Mouse (Mus musculus) kidney, adult 9 months (tissue): ENCODE measurements at regions not wholly inside any gene's neighbourhood (a gene's known extent, or its start where the extent isn't known, plus 50 kb on each side); places are given as distances from the start of the nearest gene placed in this dataset.

Source experiments
- DNase-seq: peaks from one replicate; pipeline ENCODE4 v3.0.0; 2022

DNA sequence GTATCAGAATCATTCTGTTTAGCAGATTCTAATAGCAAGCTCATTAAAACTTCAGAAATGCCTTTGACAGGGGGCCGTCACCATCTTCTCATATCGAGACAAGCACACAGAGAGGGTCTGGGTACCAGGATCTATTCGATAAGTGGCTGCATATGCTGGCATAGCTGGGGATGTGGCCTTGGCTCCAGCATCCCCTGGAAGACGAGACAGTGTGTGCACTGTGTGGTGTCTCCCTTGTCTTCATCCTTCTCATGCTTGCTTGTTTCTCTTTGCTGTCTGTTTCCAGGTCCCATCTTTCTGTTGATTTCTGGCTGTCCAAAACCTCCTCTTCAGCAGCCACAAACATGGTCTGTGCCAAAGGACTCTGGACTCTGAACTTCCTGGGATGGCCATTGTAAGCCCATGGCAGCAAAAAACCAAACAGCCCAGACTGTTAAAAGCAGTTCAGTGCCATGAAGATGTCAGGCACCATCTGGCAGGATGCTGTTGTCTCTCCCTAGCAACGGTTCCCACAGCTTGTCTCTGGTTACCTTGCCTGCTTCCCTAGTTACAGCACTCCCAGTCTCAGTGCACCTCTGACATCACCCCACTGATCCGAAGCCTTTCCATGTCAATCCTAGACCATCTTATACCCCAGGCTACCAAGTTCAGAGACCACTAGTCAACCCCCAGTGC lies 56.5 kb downstream of the Kctd12 start:
- peak; percentile 26 for DNase-seq

DNA sequence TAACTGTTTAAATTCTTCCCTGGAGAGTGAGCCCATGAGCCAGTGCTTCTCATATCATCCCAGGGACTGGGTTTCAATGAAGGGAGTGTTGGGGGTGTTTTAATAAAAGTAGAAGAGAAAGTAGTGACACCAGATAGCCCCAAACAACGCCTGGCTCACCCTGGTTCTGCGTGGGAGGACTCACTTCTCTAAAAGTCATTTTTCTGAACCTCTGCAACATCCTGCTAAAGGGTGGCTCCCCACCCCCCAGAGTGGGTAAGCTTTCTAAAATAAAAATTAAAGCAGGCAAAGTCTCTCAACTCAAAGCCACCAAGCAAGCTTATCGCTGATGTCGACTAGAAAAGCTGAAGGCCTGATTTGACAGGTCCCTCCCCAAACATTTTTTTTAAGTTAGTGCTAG lies 57.8 kb downstream of the Kctd12 start:
- DNase-seq = no peak

DNA sequence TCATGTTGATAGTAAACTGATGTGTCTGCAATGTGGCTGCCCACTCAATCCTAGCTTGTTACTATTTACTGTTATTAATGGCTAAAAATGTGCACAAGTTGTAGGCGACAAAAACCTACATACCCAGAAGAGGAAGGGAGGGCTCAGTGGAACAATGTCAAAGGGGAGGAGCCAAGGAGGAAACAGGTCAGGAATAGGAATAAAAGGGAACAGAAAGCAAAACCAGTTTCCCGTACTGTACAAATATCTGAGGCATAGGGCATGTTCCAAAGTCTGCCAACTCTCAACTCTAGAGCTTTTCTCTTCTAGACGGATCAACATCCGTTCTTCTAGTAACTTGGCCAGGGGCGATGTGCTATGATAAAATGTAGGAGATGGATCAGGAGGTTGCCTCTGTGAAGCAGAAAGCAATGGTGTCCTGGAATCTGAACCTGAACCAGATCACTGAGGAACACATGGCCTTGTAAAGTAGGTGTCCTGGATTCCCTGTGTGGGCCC lies 59.9 kb downstream of the Kctd12 start:
- peak; percentile 27 for DNase-seq

DNA sequence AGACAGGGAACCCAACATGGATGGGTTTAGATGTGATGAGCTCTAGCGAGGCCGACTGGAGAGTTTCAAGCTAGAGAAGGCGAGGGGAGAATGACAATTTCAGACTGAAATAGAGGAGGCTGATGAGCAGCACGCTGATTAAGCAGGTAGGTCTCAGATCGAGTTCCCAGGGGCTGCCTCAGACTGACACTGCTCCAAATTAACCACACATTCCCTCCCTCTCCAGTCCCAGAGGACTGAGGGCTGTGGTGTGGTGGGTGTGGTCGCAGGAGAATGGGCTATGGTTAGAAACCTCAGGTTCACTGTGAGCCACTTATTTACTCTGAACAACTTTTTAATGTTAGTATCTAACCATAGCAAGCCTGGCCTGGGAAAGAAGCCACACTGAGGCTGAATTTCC lies 62.0 kb downstream of the Kctd12 start:
- no peak for DNase-seq

DNA sequence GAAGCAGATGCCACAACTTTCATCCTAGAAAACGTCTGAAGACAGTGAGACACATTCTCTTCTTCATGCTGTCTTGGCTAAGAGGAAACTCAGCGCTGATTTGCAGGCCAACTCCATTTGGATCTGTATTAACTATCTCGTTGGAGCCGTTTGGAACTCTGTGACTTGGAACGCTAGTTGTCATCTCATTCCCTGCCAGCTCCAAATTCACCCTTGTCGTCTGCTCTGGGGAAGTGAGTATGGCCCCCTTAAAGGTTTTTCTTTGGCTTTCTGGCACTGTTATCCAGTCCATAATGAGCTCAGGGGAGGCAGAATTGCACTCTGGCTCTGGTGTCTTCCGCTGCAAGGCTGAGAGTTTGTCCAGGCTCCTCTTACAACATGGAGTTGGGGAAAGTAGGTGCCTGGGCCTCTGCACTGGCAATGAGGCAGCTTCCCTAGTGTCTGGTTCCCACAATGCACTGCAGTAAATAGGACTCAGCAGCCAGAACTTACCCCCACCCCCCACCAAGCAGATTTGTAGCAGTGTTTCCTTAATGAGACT lies 63.1 kb downstream of the Kctd12 start:
- DNase-seq = no peak

DNA sequence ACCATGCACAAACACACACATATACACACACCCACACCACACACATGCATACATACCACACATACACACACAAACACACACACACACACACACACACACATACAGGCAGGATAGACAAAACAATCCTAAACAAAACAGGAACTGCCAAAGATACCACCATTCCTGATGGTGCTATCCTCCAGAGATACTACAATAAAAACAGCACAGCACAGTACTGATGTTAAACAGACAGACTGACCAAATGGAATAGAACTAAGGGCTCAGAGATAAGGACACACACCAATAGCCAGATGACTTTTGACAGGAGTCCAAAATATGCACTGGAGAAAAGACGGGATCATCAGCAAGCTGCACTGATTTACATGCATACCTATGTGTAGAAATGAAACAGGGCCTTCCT lies 64.5 kb downstream of the Kctd12 start:
- DNase-seq = no peak

DNA sequence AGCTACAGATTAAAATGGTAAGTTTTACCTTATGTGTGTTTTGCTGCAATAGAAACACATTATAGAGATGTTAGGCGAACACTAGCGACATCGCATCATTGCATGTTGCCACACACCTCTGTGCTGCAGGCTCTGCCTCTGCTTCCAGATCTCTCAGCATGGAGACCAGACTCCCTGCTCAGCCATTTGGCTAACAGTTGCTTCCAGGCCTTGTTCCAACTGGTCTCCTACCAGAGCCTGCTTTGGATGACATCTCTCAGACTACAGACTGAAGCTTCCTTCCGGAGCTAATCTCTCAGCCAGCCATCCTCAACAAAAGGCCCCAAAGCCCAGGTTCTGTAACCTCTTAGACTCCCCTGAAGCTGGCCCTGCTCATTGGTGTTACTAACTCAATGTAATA lies 66.5 kb downstream of the Kctd12 start:
- DNase-seq = no peak

DNA sequence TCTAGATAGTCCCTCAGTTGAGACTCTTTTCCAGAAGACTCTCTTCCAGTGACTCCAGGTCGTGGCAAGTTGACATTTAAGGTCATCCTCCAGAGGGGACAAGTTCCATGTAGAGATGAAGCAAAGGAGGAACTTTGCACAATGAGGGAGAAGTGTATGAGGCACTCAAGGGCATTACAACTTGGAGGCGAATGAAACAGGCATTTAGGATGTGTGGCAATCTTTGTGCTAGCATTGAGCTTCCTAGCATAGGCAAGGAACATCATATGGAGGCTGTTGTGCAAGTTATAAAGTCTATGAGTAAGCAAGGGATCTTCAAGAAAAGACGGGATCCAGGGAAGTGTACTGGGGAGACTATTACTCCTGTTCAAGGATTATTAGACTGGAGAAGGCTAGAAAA lies 70.9 kb downstream of the Kctd12 start:
- no peak for DNase-seq

DNA sequence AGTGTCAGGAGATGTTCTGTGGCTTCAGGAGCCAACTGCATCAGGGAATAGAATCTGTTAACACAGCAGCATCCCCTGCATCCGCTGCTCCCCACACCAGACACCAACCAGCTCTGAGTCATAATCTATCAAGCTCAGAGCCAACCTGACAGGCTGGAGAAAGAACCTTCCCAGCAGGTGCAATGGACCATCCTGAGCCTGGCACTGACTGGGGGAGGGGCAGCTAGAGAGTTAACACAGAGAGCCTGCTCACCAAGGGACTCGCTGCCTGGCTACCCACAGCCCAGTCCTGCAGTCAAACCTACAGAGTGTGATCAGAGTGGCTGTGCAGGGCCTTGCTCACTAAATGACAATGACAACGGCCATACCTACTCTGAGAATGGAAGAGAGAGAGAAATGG lies 73.4 kb downstream of the Kctd12 start:
- no peak for DNase-seq

DNA sequence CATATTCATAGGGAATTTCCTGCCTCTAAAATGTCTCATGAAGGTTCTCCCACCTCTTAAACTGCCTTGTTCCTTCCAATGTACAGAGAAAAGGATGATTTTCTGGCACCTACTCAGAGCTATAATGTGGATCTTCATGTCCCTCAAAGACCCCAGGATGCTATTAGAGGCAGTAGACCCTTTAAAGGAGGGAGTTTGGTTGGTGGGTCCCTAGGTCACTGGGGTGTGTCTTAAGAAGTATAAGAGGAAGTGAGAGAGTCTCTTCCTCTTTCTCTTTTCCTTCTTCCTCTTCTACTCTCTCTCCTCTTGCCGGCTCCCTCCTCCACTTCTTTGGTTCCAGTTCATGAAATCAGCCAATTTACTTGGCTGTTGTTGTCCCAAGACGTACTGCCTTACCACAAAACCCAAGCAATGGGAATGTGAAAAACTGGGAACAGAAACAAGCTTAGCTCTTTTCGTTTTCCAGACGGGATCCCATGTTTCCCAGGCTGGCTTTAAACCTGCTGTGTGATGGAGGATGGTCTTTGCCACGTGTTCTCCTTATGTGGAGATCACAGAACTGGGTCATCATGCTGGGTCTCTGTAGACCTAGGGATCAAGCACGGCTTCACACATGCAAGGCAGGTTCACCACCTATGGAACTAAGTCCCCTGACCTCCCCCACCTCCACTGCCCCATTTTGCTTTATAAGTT lies 74.9 kb downstream of the Kctd12 start:
- DNase-seq = no peak

DNA sequence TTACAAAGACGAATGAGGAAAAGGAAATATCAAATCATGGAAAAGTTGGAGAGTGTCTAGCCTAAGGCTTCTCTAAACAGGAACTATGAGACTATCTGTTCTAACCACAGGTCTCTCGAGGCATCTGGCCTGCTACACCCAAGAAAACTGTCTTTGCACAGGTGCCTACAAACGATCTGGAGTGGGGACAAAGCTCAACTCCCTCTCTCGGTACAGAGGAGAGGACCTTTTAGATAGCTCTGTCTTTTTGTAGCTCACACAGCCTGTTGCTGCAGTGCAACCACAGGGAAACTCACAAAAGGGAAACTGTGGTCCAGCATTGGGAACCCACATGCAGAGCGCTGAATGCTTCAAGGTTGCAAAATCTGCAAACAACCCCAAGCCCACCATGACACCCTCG lies 75.6 kb downstream of the Kctd12 start:
- no peak for DNase-seq

DNA sequence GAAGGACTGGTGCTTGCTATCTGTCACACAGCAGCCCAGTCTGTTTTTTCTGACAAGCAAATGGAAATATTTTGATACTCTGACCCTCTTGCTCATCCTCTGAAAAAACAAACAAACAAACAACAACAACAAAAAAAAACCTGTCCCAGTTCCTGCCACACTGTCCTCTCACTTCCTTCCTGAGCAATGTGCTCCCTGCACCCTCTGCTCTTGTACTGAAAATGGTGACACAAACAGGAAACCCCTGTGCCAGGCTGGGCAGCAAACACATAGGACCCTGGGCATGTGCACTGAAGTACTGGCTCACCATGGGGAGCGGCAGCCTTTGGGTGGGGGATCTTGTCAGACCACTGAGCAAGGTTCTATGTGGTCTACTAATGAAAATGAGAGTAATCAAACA lies 76.2 kb downstream of the Kctd12 start:
- DNase-seq = peak; percentile 27

DNA sequence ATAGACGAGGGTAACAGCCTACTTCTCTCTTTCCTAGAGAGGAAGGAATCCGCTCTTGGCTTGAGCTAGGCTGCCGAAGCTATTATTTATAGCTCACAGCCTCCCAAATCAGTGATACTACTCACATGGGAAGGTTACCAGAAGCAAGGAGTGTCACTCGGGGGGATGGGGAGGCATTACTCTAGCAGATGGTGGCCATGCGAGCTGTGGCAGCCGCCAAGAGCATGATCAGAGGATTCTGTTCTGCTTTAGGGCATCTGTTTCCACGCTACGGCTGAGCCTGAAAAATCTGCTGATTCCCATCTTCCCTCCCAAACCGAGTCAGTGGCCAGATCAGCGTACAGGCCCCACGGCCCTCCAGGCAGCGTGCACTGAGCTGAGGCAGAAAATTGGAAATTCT lies 79.5 kb downstream of the Kctd12 start:
- DNase-seq = no peak

DNA sequence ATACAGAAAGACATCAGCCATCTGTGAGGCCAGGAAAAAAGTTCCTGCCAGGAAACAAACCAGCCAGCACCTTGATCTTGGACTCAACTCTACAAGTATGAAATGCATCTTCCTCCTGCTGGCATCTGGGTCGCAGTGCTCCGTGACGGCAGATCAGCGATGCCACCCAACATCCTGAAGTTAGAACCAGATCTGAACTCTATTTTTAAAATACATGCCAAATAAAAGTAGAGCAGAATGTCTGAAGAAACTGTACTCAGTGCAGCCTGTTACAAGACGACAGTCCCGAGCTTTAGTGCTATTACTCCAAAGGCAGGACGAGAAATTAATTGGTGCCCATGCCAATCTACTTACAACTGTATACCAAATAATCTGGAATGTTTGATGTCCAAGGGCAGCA lies 80.2 kb downstream of the Kctd12 start:
- DNase-seq = no peak

DNA sequence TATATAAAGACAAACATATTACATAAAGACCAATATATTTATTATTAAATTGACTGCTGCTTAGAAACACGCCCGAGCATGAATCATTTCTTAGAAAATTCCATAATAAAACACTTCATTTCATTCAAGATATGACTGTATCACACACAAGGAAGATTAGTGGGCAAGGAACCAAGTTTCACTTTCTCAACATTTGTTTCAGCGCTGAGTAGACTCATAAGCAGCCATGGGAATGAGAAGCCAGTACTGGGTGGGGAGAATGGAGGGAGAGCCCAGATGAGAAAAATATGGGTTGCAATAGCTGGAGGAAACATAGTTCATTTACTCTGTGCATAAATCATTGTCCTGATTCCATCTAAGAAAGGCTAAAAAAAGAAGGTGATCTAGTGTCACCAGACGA lies 84.0 kb downstream of the Kctd12 start:
- DNase-seq = peak; percentile 44

DNA sequence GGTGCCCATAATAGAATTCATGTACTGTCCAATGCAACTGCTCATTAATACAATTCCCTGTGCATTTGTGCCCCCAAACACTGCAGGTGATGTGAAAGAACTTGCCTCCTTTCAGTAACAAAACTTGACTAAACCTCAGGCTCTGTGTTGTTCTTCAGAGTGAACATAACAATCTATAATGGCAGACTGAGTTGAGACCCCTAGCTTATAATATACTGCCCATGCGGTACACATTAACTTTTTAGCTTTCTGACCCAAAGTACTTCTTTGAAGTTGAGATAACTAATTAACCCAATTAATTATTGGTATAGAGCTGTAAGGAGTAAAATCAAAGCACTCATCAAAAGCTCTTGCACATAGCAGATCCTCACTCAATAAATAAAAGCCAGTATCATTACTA lies 85.4 kb downstream of the Kctd12 start:
- DNase-seq = no peak

DNA sequence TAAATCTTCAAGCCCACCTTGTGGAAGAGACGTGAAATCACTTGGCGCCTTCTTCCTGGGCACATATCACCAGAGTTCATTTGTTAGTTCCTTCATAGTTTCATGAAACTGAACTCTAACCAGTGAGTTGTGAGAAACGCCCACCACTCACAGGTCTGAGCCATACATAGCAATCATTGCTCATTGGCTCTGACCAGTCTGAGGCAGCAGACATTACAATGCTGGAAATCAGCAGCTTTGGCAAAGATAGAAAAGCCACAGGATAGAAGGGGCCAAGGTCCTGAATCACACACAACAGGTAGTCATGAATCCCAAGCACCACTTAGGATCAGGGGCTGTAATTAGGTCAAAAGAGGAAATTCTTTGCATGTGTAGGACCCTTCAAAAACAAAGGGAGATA lies 85.9 kb downstream of the Kctd12 start:
- no peak for DNase-seq

DNA sequence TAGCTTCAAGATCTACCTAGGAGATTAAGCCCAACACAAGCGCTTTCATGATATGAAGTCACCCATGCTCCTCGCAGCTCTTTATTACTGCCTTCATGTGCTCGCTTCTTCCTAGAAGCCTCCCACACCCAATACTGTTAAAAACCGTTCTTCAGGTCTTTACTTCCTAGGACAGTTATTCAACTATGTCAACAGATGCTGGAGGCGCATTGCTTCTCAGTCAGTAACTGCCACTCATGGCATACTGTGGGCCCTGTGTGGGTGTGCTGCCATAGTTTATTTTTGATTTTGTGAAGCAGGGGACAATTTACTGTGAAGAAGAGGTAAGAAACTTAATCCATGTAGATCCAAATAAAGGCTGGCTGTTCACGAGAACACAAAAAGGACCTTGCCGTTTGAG lies 89.2 kb downstream of the Kctd12 start:
- no peak for DNase-seq

DNA sequence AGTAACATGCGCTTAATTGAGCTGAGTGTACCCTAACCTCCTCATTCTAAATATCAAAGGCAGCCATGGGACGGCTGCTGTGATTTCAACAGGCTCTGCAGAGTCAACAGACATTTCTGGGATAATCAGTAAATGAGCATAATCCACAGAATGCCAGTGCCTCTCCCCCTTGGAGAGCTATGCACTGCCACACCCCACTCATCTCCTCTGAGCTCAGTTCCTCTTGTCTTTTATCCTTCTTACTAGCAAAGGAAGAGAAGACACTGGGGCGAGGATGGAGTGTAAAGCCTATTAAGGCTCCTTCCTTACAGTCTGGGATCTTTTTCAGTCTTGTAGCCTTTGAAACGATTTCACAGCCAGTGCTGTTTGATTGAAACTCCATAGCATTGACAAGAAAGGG lies 90.9 kb downstream of the Kctd12 start:
- no peak for DNase-seq

DNA sequence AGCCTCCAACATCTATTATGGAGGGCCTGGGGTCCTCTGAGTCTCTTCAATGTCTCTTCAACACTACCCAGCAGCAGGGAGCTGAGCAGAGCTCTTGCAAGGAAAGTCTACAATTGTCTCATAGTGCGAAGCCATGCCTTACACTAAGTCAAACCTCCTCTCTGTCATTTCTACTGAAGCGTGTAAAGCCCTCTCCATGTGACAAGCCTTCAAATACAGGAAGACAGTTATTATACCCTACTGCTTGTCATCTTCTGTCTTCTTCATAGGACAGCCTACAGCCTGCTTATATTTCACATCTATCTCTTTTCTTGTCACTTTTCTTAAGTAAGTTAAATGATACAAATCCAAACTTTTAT lies 97.2 kb downstream of the Kctd12 start:
- DNase-seq = no peak

DNA sequence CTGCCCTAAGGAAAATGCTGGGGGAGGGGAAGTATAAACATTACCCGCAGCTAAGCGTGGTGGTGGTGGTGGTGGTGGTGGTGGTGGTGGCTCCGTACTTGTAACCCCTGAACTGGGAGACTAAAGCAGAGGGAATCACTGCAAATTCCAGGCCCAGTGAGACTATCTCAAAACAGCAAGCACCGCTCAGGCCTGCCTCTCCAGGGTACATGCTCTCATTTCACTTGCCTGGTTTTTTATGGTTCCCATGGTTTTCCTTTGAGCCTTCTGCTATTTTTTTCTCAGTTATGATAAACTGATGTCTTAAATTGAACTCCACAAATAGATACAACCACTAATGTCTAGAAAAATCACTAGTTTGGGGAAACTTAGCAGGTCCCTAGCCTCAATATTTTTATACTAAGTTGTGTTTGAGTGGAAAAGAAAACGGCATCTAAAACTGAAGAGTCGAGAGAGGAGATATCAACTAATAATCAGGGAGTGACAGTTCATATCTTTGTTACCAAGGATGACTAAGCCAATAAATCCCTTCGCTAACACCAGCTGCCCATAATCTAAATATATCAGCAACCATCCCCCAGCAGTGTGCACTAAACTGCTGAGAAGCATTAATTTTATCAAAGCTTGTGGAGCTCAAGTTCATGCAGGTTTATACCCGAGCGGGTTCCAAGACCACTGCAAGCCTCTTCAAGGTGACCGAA lies 97.7 kb downstream of the Kctd12 start:
- no peak for DNase-seq

DNA sequence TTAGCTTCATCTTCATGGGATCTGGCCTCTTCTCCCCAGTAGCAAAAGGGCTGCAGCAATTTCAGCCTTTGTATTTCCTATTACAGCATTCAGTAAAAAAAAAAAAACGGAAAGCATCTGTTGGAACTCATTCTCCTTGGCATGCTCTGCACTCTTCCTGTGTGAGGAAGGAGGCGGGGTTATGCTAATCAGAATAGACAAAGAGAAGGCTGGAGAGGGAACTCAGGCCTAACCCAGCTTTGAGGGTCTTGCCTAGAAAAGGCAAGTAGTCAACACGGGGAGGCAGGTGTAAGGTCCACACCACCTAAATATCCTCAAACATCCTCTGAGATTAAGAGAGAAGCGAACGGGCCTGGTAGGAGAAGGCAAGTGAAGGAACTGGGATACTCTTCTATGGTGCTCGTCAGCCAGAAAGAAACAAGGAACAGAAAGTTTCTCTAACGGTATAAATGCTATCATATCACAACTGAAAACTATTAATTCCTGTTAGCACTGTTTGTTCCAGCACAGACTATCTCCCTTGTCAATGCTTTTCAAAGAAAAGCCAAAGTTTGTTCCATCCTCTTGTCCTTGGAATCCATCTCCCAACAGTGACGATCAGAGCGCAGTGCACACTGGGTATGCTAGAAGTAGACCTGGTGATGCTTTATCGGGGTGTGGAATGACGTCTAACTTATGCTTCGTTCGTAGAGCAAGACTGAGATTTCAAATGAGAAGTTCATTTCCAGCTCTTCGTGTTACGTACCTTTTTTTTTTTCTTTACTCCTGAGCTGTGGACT lies 98.9 kb downstream of the Kctd12 start:
- peak; percentile 63 for DNase-seq

DNA sequence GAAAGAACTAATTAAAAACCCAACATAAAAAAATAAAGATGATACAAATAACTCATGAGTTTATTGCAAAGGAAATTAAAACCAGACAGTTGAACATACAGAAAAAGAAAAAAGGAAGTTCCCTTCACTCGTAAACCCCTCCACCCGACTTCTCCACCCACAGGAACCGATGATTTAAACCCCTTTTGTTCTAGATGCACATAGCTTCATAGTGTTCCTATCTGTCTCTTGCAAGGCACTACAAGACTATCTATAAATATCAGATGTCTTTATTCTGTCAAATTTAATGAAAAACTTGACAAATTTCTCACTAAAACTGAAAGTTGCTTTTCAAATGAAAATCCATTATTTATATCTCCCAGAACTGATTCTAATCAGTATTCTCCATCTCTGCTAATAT lies 100.2 kb downstream of the Kctd12 start:
- DNase-seq = no peak
